Mouse (Mus musculus) limb, embryonic 14.5 days (tissue): ENCODE results near the gene Fam169b. TPM values are rescaled to one million over a fixed set of nuclear protein-coding genes. Genes with fewer than 3 reads are reported as not detected.
"Not testable (repeated sequence)": the region's sequence is repeated elsewhere in the genome, so short reads cannot be mapped to it uniquely, and the experiment has no call there.

Experiments used
- ATAC-seq: fragments of 200-750 bp; cut with Nextera tagmentation; 2 replicates; pipeline ENCODE4 v1.8.0; 2017; ENCODE audit warnings: low read depth, moderate number of reproducible peaks, moderate TSS enrichment; ENCODE audit not compliant: low FRiP score
- DNase-seq: peaks from one replicate; pipeline ENCODE4 v3.0.0-alpha.2; 2015; ENCODE audit warnings: low spot score
- H3K27ac ChIP-seq: fragments of 300-500 bp; sonication (generic); replicated peaks from 2 replicates; pipeline ENCODE4 v1.5.1; 2014; ENCODE audit warnings: low read depth, mild to moderate bottlenecking, low read length, moderate library complexity, mixed read lengths
- H3K27me3 ChIP-seq: fragments of 300-500 bp; sonication (generic); 2 replicates; pipeline ENCODE4 v1.6.1; 2014; ENCODE audit warnings: low read length, mixed read lengths; ENCODE audit not compliant: control insufficient read depth, insufficient read depth
- H3K36me3 ChIP-seq: fragments of 300-500 bp; sonication (generic); 2 replicates; pipeline ENCODE4 v1.6.1; 2014; ENCODE audit warnings: mild to moderate bottlenecking, low read length, moderate library complexity, mixed read lengths; ENCODE audit not compliant: control insufficient read depth, insufficient read depth
- H3K4me1 ChIP-seq: fragments of 300-500 bp; sonication (generic); 2 replicates; pipeline ENCODE4 v1.6.1; 2014; ENCODE audit warnings: antibody characterized with exemption, low read length, mixed read lengths; ENCODE audit not compliant: control insufficient read depth, insufficient read depth
- H3K4me2 ChIP-seq: fragments of 300-500 bp; sonication (generic); replicated peaks from 2 replicates; pipeline ENCODE4 v1.6.1; 2014; ENCODE audit warnings: low read depth, mild to moderate bottlenecking, low read length, moderate library complexity; ENCODE audit not compliant: severe bottlenecking
- H3K4me3 ChIP-seq: fragments of 300-500 bp; sonication (generic); replicated peaks from 2 replicates; pipeline ENCODE4 v1.5.1; 2014; ENCODE audit warnings: low read length
- H3K9ac ChIP-seq: fragments of 300-500 bp; sonication (generic); 2 replicates; pipeline ENCODE4 v1.6.1; 2014; ENCODE audit warnings: mild to moderate bottlenecking, low read depth, low read length, moderate library complexity; ENCODE audit not compliant: severe bottlenecking
- H3K9me3 ChIP-seq: fragments of 300-500 bp; sonication (generic); 2 replicates; pipeline ENCODE4 v1.6.1; 2016; ENCODE audit warnings: low read length; ENCODE audit not compliant: control insufficient read depth
- POLR2A ChIP-seq: fragments of 200-500 bp; IDR thresholded peaks from 2 replicates; pipeline ENCODE4 v1.8.0; 2012; ENCODE audit warnings: inconsistent platforms, mild to moderate bottlenecking, moderate library complexity, borderline replicate concordance; ENCODE audit not compliant: insufficient read depth, insufficient read length; ENCODE audit errors: extremely low read depth
- WGBS: fragments of 180-500 bp; shearing (Covaris S2); extraction: QIAGEN DNeasy Blood & Tissue Kit; methylation state at CpG from one replicate; pipeline ENCODE4 v1.1.7; 2014; 5-methylcytosine and 5-hydroxymethylcytosine counted together
- polyA plus RNA-seq, 2 experiments: library from polyadenylated mRNA; depleted of rRNA in 1 of 2; stranded (reverse) in 1 of 2; unstranded in 1 of 2; fragments of >200 nt; fragmentation: Nextera tagmentation in 1 of 2; extraction: Ambion mirVana in 1 of 2; gene quantifications; 2 replicates each; pipeline versions ENCODE4 v1.2.1 to v1.2.3; 2012 to 2014

Gene Fam169b
- polyA plus RNA-seq, 2 experiments, result 1.0 to 1.9 TPM

DNA sequence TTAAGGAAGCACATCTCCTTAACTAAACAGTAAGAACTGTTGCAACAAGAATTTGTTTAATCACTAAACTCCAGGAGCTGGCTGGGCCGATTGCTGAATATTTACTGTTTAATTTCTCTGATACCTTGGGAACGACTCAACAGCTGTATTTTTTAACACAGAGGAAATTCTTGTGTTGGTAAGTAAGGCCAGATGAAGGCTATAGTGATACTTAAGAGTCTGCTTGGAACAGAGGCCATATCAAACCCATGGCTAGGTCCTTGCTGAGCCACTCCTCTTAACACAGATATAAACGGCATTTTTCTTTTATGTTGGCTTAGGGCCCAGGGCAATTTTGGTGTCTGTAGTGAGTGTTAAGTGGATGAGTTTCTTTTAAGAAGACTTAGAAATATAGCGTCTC is 3.1 kb upstream of the Fam169b start:
- DNase-seq (peak; percentile 45), ATAC-seq (no peak)
- no peak overlapping the region for H3K9ac ChIP-seq
- H3K9me3 ChIP-seq, result no peaks in the 10 kb centered on the region
- no peak overlapping the region for H3K4me2 ChIP-seq
- no peak overlapping the region for H3K27ac ChIP-seq
- no peaks in the 10 kb centered on the region for H3K36me3 ChIP-seq
- no peak overlapping the region for H3K4me3 ChIP-seq
- WGBS, result 14% methylated on average over 4 of the region's 4 CpGs
- TF ChIP-seq POLR2A, result no peak
- peaks cover 14% of the 10 kb centered on the region for H3K4me1 ChIP-seq
- no peaks in the 10 kb centered on the region for H3K27me3 ChIP-seq

GRCm38 (mm10) chr7:68271816-68272215 is 1.8 kb upstream of the Fam169b start:
- Histone ChIP-seq H3K9ac (no peak overlapping the region), H3K4me1 (peaks cover 17% of the 10 kb centered on the region), H3K4me3 (no peak overlapping the region), H3K4me2 (no peak overlapping the region), H3K27ac (no peak overlapping the region), H3K27me3 (no peaks in the 10 kb centered on the region), H3K9me3 (no peaks in the 10 kb centered on the region), H3K36me3 (no peaks in the 10 kb centered on the region)
- ATAC-seq (no peak), DNase-seq (no peak)
- WGBS, result 87% methylated on average over 6 of the region's 6 CpGs
- TF ChIP-seq POLR2A, result no peak

DNA sequence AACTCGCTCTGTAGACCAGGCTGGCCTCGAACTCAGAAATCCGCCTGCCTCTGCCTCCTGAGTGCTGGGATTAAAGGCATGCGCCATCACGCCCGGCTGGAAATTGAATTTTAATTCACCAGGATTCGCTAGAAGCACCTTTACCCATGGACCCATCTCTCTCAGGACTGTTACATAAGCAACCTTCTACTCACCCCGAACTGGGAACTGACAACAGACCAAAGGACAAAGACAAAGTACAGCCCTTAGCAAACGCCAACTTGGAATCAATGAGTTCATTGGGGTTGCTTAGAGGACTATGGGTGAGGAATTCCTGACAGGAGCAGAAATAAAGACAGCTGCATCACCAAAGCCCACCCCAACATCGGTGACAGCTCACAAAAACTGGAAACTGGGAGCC is 1.0 kb upstream of the Fam169b start:
- no peaks in the 10 kb centered on the region for H3K9me3 ChIP-seq
- no peaks in the 10 kb centered on the region for H3K27me3 ChIP-seq
- H3K4me3 ChIP-seq, result no peak overlapping the region
- no peak for TF ChIP-seq POLR2A
- DNase-seq (no peak), ATAC-seq (no peak)
- no peak overlapping the region for H3K27ac ChIP-seq
- no peaks in the 10 kb centered on the region for H3K36me3 ChIP-seq
- no peak overlapping the region for H3K4me2 ChIP-seq
- no peak overlapping the region for H3K9ac ChIP-seq
- peaks cover 20% of the 10 kb centered on the region for H3K4me1 ChIP-seq
- 90% methylated on average over 10 of the region's 10 CpGs for WGBS

DNA sequence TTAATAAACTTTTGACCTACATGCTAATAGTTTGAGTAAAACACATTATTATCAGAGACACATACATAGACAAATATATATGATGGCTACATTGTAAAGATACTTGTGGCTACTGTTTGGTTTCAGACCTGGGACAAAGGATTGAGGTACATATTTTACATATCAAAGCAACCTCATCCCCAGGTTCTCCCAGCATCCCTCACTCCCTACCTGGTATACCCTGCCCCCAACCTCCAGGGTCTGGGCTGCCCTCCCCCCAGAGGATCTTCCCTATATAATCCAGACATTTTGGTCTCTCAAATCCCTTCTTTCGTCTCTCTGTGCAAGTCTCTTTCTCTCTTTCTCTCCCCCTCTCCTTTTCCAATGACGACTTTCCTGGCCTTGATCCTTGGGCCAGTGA is 579 bp downstream of the Fam169b start:
- H3K9ac ChIP-seq, result no peak overlapping the region
- no peak for TF ChIP-seq POLR2A
- H3K27ac ChIP-seq, result no peak overlapping the region
- no peak for DNase-seq
- 55% methylated on average over 2 of the region's 2 CpGs for WGBS
- H3K4me3 ChIP-seq, result no peak overlapping the region
- no peaks in the 10 kb centered on the region for H3K27me3 ChIP-seq
- peaks cover 30% of the 10 kb centered on the region for H3K4me1 ChIP-seq
- H3K4me2 ChIP-seq, result no peak overlapping the region
- no peak for ATAC-seq
- no peaks in the 10 kb centered on the region for H3K36me3 ChIP-seq
- H3K9me3 ChIP-seq, result no peaks in the 10 kb centered on the region

- 57% methylated on average over 9 of the region's 9 CpGs for WGBS
- DNase-seq (no peak), ATAC-seq (no peak)
- Histone ChIP-seq H3K9ac (no peak overlapping the region), H3K4me2 (no peak overlapping the region), H3K27me3 (no peaks in the 10 kb centered on the region), H3K36me3 (no peaks in the 10 kb centered on the region), H3K9me3 (no peaks in the 10 kb centered on the region), H3K4me3 (no peak overlapping the region), H3K4me1 (peaks cover 30% of the 10 kb centered on the region), H3K27ac (no peak overlapping the region)
- TF ChIP-seq POLR2A, result no peak
Measured at GRCm38 (mm10) chr7:68274951-68275350, 1.3 kb downstream of the Fam169b start.

GRCm38 (mm10) chr7:68275445-68275837 is 1.8 kb downstream of the Fam169b start:
- H3K9me3 ChIP-seq, DNase-seq, H3K27ac ChIP-seq, ATAC-seq, H3K27me3 ChIP-seq, H3K36me3 ChIP-seq: not testable (repeated sequence)
- WGBS, result 56% methylated on average over 9 of the region's 9 CpGs
- Histone ChIP-seq H3K9ac (peak overlapping the region; percentile 40; the same call in 1 of the 2 replicates), H3K4me3 (peak overlapping the region; percentile 34), H3K4me2 (peak overlapping the region; percentile 57), H3K4me1 (peaks cover 30% of the 10 kb centered on the region)
